Mouse (Mus musculus) limb, embryonic 15.5 days (tissue): ENCODE data around the gene Col13a1. TPM values are rescaled to one million over a fixed set of nuclear protein-coding genes. Genes with fewer than 3 reads are reported as not detected.

Experiments
- polyA plus RNA-seq: library from polyadenylated mRNA; unstranded; fragments of >200 nt; fragmentation: Nextera tagmentation; extraction: Ambion mirVana; gene quantifications from 2 replicates; pipeline ENCODE4 v1.2.1, GENCODE M21; 2015

The Col13a1 gene
- polyA plus RNA-seq, 1 experiment from 2014 or later = 9.1 TPM

Other genes starting within 250 kb of the Col13a1 start
- gene H2afy2, start 195.0 kb downstream of the Col13a1 start, polyA plus RNA-seq = 127 and 144 TPM in 2 replicates
- not detected in 2 replicates for gene Neurog3, start 154.0 kb upstream of the Col13a1 start, polyA plus RNA-seq
- 16.6 and 20.1 TPM in 2 replicates for gene Fam241b, start 164.8 kb upstream of the Col13a1 start, polyA plus RNA-seq